Mouse (Mus musculus) kidney, adult 2 months (tissue): ENCODE measurements around the gene Rapgef4.

Experiments used
- CTCF ChIP-seq: fragments of 200-500 bp; conservative IDR thresholded peaks from 2 replicates; pipeline ENCODE4 v1.5.1; 2011; ENCODE audit warnings: low read depth, mild to moderate bottlenecking, control low read depth, low read length, moderate library complexity, mixed read lengths; ENCODE audit not compliant: insufficient read depth, insufficient read length
- POLR2A ChIP-seq: fragments of 200-500 bp; IDR thresholded peaks from one replicate; pipeline ENCODE4 v1.6.1; 2011; ENCODE audit warnings: low read depth, low read length, control low read depth

GRCm38 (mm10) chr2:72094038-72094437, 113.0 kb downstream of the Rapgef4 start:
- no peak for TF ChIP-seq CTCF
- TF ChIP-seq POLR2A: no peak
